Mouse (Mus musculus) mouse embryonic stem cell (cell line): ENCODE results near the gene Cryaa.

Experiments
- in situ Hi-C, 2 experiments: fragments of 300-500 bp; cut with MboI; formaldehyde crosslinking; loops; 1 replicate in 1 of 2; 3 replicates in 1 of 2; pipeline ENCODE4 v1.14.3; 2019 to 2020; ENCODE audit warnings: low sequenced_read_pairs in 2 of 2, low pct_unique_long_range_greater_than_20kb in 1 of 2, mixed read lengths in 1 of 2; ENCODE audit not compliant: unreplicated experiment in 1 of 2

The Cryaa gene

DNA sequence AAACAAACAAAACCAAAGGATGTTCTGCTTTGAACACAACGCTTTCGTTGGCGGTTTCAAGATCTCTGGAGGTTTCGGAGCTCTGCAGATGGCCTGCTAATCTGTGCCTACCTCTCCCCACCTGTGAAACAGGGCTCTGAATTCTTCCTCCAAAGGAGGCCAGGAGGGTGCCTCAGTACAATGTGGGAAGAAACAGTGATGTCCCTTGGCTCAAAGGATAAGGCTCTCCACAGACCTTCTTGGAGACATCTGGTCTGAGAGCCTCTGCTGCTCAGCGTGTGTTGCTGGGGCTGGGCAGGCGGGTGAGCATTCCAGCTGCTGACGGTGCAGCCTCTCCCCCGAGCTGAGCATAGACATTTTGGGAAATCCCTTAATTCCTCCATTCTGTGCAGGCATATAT, at the start of gene Cryaa:
Cryaa (plus strand) TSS at position 301 of the 400 bp plus-strand sequence.
- in situ Hi-C loops: loop anchor here (5.0 kb wide), 2 partner anchors 345 to 350 kb away; no protein-coding TSS in a partner anchor

DNA sequence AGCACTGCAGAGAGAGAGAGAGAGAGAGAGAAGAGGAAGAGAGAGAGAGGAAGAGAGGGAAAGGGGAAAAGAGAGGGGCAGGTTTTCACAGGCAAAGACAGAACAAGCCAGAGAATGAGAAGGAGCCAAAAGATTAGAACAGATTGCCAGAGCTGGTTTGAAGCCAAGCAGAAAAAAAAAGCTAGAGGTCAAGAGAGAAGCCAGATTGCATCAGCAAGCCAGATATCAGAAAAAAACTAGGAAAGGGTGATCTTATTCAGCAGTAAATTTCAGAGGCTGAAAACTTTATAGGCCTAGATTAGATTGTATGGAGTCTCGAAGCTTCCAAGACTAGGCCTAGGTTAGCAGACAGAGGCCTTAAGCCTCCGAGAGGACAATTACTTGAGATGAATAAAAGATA, 49.6 kb upstream of the Cryaa start:
- in situ Hi-C loops: no loop called here

DNA sequence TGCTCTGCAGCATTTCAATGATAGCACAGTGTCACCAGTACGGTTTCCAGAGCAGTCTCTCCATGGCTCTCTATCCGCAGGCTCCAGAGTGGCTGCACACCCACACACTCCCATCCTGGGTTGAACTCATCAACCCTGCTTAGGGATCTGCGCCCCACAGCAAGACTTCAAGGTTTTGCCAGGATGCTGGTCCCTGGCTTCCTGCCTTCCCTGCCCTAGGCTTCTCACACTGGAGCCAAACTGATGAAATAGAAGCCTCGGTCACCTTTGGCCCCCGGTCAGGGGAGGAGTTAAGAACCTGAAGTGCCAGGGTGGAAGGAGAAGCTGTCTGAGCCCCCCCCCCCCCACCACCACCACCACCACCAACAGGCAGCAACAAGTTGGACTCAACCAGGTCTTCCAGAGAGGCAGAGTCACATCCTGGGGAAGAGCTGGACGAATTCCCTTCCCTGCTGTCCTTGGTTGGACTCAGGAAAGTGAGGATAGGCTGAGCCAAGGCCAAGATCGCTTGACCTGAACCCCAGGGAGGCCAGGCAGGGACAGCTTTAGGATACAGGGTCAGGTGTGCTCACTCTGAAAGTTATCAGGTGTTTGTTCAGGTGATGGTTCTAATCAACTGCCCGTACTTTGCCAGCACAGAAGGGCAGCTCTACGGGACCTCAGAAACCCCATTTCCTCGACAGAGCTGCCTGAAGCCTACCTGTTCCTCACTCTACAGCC, 46.4 kb upstream of the Cryaa start:
- in situ Hi-C loops: loop anchor here in 1 of 2 experiments (10.0 kb wide), 1 partner anchor 96 kb away; no protein-coding TSS in a partner anchor

DNA sequence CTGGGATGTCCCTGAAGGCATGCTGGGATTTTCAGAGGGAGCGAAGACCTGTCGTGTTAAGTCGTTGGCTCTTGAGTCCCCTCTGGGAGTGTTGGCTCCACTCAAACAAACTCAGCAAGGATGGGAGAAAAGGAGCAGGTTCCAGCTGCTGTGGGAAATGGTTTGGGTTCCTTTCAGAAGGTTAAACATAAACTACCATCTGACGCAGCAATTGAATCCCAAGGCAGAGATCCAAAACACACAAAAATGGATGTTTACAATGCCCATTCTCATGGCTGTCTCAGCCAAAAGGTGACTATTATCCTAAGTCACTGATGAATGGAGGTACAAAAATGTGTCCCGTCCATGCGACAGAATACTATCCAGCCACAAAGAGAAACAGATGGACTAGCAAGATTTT, 44.6 kb upstream of the Cryaa start:
- in situ Hi-C loops: loop anchor here in 1 of 2 experiments (10.0 kb wide), 1 partner anchor 98 kb away; no protein-coding TSS in a partner anchor

DNA sequence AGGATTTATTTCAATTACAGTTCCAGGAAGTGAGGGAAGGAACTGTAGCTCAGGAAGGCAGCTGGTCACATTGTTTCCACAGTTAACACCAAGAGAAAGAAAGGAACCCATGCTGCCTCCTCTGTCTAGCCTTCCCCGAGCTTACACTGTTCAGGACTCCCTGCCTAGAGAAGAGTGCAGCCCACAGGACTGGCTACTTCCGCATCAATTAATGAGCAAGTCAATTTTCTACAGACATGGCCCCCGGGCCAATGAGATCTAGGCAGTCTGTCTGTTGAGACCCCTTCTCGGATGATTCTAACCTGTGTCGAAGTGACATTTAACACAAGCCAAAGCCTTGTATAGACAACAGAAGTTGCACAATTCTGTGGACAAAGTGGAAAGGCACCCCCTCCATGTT, 42.7 kb upstream of the Cryaa start:
- in situ Hi-C loops: loop anchor here in 1 of 2 experiments (10.0 kb wide), 1 partner anchor 100 kb away; no protein-coding TSS in a partner anchor

DNA sequence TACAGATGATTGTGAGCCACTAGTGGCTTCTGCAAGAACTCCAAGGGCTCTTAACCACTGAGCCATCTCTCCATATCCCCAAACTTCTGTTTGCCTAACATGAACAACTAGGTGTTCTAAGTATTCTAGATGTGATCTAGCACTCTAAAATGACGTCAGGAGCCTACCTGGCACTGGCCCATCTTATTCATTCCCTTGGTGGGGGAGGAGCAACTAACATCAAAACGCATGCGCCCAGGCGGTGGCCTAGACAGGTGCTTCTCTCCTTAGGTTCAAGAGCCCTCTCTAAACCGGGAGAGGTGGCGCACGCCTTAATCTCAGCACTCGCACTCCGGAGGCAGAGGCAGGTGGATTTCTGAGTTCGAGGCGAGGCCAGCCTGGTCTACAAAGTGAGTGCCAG, 41.8 kb upstream of the Cryaa start:
- in situ Hi-C loops: loop anchor here in 1 of 2 experiments (10.0 kb wide), 1 partner anchor 101 kb away; no protein-coding TSS in a partner anchor

DNA sequence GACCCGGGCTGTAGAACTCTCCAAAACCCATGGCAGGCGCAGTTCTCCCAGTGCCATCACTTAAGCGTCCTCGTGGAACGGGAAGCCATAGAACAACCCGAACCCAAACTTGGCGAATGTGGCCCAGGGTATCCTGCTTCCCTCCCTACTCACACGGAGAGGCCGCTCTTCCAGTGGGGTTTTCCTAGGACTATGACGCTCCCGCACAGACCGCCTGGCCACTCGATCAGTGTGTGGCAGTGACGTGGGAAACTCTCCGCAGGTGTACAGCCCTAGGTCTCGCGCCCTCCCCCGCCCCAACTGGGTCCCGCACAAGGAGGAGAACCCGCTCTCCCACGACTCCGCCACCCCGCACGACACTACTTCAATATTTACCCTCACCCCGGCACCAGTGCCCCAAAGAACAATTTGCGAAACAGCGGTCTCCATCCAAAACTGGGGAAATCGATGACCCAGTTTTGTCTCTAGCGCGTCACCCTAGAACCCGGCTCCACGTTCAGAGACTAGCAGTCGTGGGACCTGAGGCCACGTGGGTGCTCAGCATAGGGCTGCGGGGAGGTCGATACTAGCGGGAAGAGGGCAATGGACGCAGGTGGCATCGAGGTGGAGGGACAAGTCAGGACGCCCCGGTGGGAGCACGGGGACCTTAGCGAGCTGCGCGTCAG, 41.2 kb upstream of the Cryaa start:
- in situ Hi-C loops: loop anchor here in 1 of 2 experiments (10.0 kb wide), 1 partner anchor 102 kb away; no protein-coding TSS in a partner anchor

DNA sequence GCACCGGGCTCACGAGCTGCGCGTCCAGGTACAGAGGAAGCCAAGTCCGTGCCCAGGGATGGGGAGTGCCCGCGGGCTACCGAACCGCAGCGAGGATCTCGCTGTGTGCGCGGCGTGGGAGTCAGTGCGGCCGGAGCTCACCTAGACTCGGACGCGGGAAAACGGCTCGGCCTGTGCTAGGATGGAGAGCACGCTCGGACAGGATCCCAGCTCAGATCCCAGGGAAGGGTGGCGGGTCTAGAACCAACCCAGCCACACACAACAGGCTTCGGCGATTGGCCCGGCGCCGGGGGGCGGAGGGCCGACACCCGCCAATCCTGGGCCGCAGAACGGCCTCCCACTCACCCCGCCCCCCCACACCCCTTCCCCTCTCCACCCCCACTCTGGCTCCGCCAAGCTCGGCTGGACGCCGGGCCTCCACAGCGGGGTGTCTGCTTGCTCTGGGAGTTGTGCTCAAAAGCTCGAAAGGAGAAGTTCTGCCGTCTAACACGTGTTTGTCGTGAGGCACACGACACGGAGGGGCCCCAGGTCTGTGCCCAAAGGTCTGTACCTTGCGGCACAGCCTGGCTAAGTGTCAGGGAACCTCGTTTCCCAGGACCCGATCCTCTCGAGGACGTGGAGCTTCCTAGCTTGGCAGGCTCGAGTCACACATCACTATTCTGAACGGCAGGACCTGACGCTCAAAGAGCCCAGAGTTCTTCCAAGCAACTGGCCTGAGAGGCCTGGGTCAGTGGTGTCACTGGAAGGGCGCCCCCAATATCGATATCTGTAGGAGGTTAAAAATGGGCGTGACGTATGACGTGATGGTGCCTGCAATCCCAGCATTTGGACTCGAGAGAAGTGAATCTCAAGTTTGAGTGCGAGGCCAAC, 40.4 kb upstream of the Cryaa start, which contains the start of gene Cbs:
Cbs (minus strand) TSS at position 297 of the 870 bp plus-strand sequence.
- in situ Hi-C loops: loop anchor here in 1 of 2 experiments (10.0 kb wide), 1 partner anchor 102 kb away; no protein-coding TSS in a partner anchor

DNA sequence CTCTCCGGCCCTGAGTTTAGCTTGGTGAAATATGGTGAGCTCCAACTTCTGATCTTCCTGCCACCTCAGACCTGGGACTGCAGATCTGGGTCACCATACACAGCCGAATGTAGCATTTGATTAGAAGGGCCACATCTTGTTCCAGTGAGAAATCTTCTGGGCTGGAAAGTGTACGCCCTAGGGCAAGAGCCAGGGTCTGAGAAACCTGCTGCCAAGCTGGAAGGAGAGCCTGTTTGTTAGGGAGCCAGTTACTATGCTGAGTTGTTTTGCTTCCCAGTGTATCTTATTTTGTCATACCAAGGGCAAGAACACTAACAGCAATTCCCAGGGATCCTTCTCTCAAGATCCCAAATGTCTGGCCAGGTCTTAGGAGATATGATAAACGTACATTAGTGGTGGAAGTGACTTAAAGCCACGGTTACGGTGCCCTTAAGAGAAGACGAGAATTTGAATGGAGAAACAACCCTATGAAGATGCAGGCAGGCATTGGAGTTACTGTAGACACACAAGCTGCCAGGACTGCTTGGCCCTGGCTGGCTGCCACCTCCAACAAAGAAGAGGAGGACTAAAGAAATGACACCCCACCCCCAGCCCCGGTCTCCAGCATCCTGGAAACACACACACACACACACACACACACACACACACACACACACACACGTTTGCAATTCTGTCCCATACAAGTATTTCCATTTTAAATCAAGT, 39.6 kb upstream of the Cryaa start:
- in situ Hi-C loops: loop anchor here in 1 of 2 experiments (10.0 kb wide), 1 partner anchor 103 kb away; no protein-coding TSS in a partner anchor

DNA sequence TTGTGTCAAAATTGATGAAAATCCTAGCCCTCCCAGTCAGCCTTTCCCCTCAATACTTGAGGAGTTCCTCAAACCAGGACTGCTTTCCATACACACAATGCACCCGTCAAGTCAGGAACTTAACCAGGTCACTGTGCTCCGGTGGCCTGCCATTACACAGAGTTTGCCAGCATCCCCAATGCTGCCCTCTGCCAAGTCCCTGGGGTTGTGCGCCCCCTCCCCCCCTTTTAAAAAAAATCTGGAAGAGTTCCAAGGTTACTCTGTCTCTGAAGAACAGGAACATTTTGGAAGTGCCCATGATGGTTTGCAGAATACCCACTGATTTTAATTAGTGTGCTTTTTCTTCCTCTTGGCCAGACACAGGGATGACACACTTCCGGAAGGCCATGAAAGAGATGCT, 38.0 kb upstream of the Cryaa start:
- in situ Hi-C loops: loop anchor here in 1 of 2 experiments (10.0 kb wide), 1 partner anchor 105 kb away; no protein-coding TSS in a partner anchor

DNA sequence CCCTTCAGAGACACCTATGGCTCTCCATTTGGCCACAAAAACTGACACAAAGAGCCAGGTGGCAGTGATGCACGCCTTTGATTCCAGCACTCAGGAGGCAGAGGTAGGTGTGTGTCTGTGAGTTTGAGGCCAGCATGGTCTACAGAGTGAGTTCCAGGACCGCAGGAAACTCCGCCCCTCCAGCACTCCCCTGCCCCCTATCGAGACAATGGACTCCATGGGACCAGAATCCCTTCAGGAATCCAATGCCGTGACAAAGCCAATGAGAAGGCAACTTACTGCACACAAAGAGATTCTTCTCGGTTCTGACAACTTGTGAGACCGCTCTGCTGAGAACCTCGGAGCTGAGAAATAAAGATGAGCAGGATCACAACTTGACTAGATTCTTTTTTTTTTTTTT, 35.3 kb upstream of the Cryaa start:
- in situ Hi-C loops: no loop called here

DNA sequence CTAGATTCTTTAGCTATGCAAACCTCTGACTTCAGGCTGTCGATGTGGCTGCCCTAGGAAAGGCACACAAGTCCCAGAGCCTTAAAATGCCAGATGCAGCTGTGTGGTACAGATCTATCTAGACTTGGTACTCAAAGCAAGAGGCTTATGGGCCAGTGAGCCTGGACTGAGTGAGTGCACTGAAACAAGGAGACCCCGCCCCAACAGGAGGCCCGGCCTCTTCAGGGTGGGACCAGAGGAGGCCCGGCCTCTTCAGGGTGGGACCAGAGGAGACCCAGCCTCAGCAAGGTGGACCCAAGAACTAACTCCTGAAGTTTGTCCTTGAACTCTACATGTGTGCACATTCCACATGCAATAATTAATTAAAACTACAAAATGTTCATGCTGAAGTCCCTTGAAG, 34.7 kb upstream of the Cryaa start:
- in situ Hi-C loops: no loop called here

DNA sequence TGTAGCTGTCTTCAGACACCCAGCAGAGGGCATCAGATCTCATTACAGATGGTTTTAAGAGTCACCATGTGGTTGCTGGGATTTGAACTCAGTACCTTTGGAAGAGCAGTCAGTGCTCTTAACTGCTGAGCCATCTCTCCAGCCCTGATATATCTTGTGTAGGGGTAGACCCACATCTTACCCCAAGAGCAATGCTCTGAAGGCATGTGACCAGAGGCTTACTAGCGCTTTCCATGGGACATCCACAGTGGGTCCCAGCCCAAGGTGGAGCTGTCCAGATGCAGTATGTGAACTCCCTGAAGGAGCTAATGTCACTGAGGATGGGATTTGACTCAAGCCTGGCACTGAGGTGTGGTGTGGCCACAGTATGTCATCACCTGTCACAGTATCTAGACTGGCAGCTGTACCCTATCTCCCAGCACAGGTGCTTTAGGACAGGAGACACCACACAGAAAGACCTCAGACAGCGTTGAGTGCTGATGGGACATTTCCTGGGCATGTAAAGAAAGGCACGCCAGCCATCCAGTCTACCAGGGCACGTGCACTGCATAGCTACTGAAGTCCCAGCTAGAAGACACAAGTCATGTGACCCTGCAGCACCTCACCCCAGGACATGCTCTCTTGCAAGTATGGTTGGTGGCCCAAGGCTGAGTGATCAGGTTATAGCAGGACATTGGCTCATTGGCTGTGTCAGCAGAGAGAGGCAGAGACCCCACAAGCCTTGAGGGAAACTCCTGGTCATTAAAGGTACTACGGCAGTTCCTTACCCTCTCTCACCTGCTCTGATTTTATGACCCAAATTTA, 31.2 kb upstream of the Cryaa start:
- in situ Hi-C loops: loop anchor here (5.0 kb wide), 2 partner anchors 129 to 134 kb away; partner anchors contain the start of gene Wdr4 (in 1 of the 2)

DNA sequence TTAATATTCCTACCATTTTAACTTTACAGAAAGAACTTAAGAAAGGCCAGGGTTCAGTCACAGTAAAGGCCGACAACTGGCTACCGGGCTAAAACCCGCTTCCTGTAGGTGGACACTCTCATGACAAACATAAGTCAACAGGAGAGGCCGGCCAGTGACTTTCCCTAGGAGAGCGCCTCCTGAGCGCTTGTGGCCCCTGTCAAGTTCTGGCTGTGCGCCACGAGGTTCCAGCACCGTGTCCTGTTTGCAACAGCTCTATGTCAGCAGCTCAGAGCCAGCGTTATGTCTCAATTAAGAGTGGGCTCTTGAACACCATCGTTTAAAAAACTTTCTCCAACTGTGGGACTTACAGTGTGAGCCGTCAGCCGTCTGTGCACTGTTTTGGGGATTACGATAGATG, 25.5 kb upstream of the Cryaa start:
- in situ Hi-C loops: loop anchor here in 1 of 2 experiments (25.0 kb wide), 1 partner anchor 315 kb away; no protein-coding TSS in a partner anchor

DNA sequence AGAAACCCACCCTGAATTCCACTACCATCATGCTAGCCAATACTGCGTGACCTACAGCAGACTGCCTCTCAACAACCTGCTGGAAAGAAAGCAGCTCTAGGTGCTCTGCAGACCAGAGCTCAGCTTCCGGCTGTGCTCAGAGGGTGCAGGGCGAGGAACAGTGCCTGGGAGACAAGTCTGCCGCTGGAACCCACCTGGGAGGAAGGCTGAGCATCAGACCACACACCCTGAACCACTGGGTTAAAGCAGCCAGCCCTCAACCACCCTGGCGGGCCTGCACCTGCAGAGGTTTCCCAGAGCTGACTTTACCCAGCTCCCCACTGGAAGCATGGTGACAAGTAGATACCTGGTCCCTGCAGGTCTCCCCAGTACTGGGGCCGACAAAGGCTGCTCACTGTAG, 24.3 kb upstream of the Cryaa start:
- in situ Hi-C loops: loop anchor here in 1 of 2 experiments (25.0 kb wide), 1 partner anchor 316 kb away; no protein-coding TSS in a partner anchor

DNA sequence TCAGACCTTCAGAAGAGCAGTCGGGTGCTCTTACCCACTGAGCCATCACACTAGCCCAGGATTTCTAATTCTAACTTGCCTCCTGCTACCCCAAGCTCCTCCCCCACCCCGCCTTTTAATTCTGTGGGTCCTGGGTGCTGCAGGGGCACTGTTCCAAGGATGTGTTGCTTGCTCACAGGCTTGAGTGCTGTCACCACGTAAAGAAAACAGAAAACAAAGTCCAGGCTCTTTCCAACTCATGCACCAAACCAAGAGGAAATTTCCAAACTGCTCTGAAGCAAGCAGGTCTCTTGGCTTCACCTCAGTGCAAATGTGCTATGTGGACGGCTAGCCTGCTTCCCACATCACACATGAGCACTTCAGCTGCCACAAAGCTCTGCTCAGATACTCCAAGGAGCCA, 22.2 kb upstream of the Cryaa start:
- in situ Hi-C loops: loop anchor here in 1 of 2 experiments (25.0 kb wide), 1 partner anchor 318 kb away; no protein-coding TSS in a partner anchor

DNA sequence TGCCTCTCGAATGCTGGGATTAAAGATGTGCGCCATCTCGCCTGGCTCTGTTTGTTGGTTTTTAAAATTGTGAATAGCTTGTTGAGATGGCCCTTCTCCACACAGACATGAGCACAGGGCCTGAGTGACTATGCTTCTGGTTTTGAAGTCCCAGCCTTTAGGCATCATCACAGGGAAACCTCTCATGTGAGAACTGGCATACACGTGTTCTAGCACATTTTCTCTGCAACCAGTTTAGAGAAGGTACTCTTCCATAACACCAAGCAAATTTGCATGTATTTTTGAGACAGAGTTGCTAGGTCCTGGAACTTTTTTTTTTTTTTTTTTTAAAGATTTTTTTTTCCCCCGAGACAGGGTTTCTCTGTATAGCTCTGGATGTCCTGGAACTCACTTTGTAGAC, 20.9 kb upstream of the Cryaa start:
- in situ Hi-C loops: loop anchor here in 1 of 2 experiments (25.0 kb wide), 1 partner anchor 319 kb away; no protein-coding TSS in a partner anchor
